Mouse (Mus musculus): Measurements from ENCODE around the gene Tnfsf13b.
A peak's percentile ranks its signal among the peaks of the same experiment; 100 is the strongest.

- TF ChIP-seq CTCF (IDR thresholded peaks at IDR 0.05; ENCODE audit: extremely low read depth, insufficient read depth, low read length) (no peak), POLR2A (IDR thresholded peaks at IDR 0.05; ENCODE audit: extremely low read depth, insufficient read depth, low read length) (peak; percentile 54; the same call in 1 of the 2 replicates)
Observed at GRCm38 (mm10) chr8:10006986-10007659, 856 bp downstream of the Tnfsf13b start.

Measured in cortical plate, adult 2 months (tissue).